In the genomic region with DNA sequence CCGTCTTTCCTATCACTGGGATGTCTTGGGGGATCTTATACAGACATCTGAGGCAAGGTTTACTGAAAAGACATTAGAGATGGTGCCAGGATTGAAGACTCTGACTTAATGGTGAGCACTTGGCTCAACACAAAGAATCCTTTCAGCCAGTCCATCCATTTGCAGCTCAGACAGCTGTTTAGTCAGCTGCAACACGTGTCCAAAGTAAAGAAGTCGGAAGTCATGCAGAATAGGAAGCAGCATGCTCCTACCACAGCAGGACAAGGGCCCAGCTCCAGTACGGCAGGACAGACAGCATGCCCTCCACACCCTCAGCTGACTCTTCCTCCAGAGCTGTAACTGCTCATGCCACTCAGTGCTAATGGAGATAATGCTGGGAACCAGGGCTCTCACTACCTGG, we compare ENCODE assay signal across 18 mouse cellular contexts. TPM values are rescaled to one million over a fixed set of nuclear protein-coding genes. Genes with fewer than 3 reads are reported as not detected.
DNase-seq lines count a peak whose midpoint lies in the region; ATAC-seq and TF ChIP-seq lines count a peak whose summit lies in the region.
"Had no signal": no experiment of that assay in that cellular context is flagged by ENCODE, and none has a peak within 500 bp of the region (broad histone marks: within the 10 kb centered on the region; RNA-seq: fewer than 3 reads in every experiment).

No protein-coding gene starts in this region.

- H3K4me1 ChIP-seq in megakaryocyte, embryonic 14.5 days: peaks cover 94% of the 10 kb centered on the region
- peaks cover 8% of the 10 kb centered on the region; the same call in 1 of the 2 replicates for H3K4me1 ChIP-seq in kidney, adult 2 months (ENCODE audit: control insufficient read depth, insufficient read depth, low read length)
- H3K4me1 ChIP-seq: forebrain, embryonic 12.5 days had no signal

- intact Hi-C loops in gastrocnemius, adult 2 months (cut with DNase I): no loop called here

- no peak overlapping the region for H3ac ChIP-seq in myocyte (ENCODE audit: control insufficient read depth, insufficient read length)

- no peaks in the 10 kb centered on the region for H3K79me2 ChIP-seq in myocyte (ENCODE audit: control insufficient read depth, insufficient read depth)

- peak; percentile 20 for DNase-seq in gastrocnemius, adult 2 months
- no peak for DNase-seq in gastrocnemius, adult 8-10 months (ENCODE audit: low spot score in 2 of 2)
- peak; percentile 50 for DNase-seq in NIH3T3 (ENCODE audit: low read depth)
- DNase-seq in kidney, adult 2 months: no peak
- DNase-seq: adrenal gland, adult 2 months; adrenal gland, postnatal 25 days; cerebellum, adult 18-20 months; cerebellum, postnatal 10 days; gastrocnemius, postnatal 25 days had no signal

- ATAC-seq in megakaryocyte, adult 5-6 weeks (ENCODE audit: poor library complexity, severe bottlenecking): no peak
- ATAC-seq: forebrain, embryonic 16.5 days; Patski had no signal

- H3K36me3 ChIP-seq in megakaryocyte, embryonic 14.5 days (replicated peaks; ENCODE audit: low read length): peaks cover 65% of the 10 kb centered on the region
- no peaks in the 10 kb centered on the region for H3K36me3 ChIP-seq in myocyte (ENCODE audit: control insufficient read depth, insufficient read depth)
- H3K36me3 ChIP-seq in kidney, adult 2 months (ENCODE audit: control insufficient read depth, insufficient read depth, low read length): no peaks in the 10 kb centered on the region
- H3K36me3 ChIP-seq: heart, embryonic 12.5 days had no signal

- 63% methylated on average over 4 of the region's 4 CpGs for WGBS in kidney, adult 2 months

- no peaks in the 10 kb centered on the region for H3K9me3 ChIP-seq in megakaryocyte, embryonic 14.5 days
- H3K9me3 ChIP-seq: forebrain, embryonic 12.5 days; heart, embryonic 12.5 days; hindbrain, embryonic 10.5 days had no signal

- TF ChIP-seq POLR2A in myocyte (IDR thresholded peaks at IDR 0.05; ENCODE audit: insufficient read length, low read depth): no peak
- TF ChIP-seq POLR2A in kidney, adult 2 months (IDR thresholded peaks at IDR 0.05; ENCODE audit: low read depth, low read length): no peak

- no peak for TF ChIP-seq CTCF in gastrocnemius, adult 2 months (IDR thresholded peaks at IDR 0.05)
- TF ChIP-seq CTCF in kidney, adult 2 months (conservative IDR thresholded peaks at IDR 0.05; ENCODE audit: insufficient read depth, insufficient read length, low read depth, low read length): no peak

- no peak overlapping the region for H3K4me3 ChIP-seq in gastrocnemius, adult 2 months
- peak overlapping the region; percentile 54 for H3K4me3 ChIP-seq in megakaryocyte, embryonic 14.5 days (replicated peaks)
- no peak overlapping the region for H3K4me3 ChIP-seq in myocyte
- no peak overlapping the region for H3K4me3 ChIP-seq in kidney, adult 2 months (ENCODE audit: insufficient read depth, low read depth, low read length)
- H3K4me3 ChIP-seq: forebrain, embryonic 12.5 days; heart, embryonic 12.5 days; hindbrain, embryonic 10.5 days had no signal

- H3K27me3 ChIP-seq in megakaryocyte, embryonic 14.5 days (replicated peaks): no peaks in the 10 kb centered on the region
- no peaks in the 10 kb centered on the region for H3K27me3 ChIP-seq in myocyte (ENCODE audit: control insufficient read depth, insufficient read depth, insufficient read length)
- H3K27me3 ChIP-seq in kidney, adult 2 months (replicated peaks; ENCODE audit: control insufficient read depth, insufficient read depth, low read length): no peaks in the 10 kb centered on the region
- H3K27me3 ChIP-seq: forebrain, embryonic 12.5 days; heart, embryonic 12.5 days; Patski had no signal

- peak overlapping the region; percentile 58 for H3K4me2 ChIP-seq in myocyte (ENCODE audit: low read depth)
- H3K4me2 ChIP-seq: forebrain, embryonic 12.5 days; heart, embryonic 12.5 days had no signal

- peak overlapping the region; percentile 50; the same call in 1 of the 2 replicates for H3K27ac ChIP-seq in gastrocnemius, adult 2 months
- H3K27ac ChIP-seq in kidney, adult 2 months (ENCODE audit: insufficient read depth, low read depth, low read length): no peak overlapping the region
- H3K27ac ChIP-seq: forebrain, embryonic 12.5 days; hindbrain, embryonic 10.5 days had no signal

TF ChIP-seq in myocyte, 11 proteins besides CTCF, POLR2A, EP300 and RAD21:
- TF ChIP-seq E2F4 (IDR thresholded peaks at IDR 0.05; ENCODE audit: insufficient read depth) (no peak), TCF3 (IDR thresholded peaks at IDR 0.05; ENCODE audit: insufficient read length, low read depth) (peak; percentile 15), REST (IDR thresholded peaks at IDR 0.05; ENCODE audit: insufficient read depth, insufficient read length) (no peak), MYOG (IDR thresholded peaks at IDR 0.05; ENCODE audit: control insufficient read depth in 1 of 3, insufficient read depth in 1 of 3, insufficient read length in 2 of 3, low read depth in 2 of 3) (peak; percentile 28 to 80 (median 55)), CEBPB (IDR thresholded peaks at IDR 0.05; ENCODE audit: insufficient read depth, poor library complexity, severe bottlenecking) (no peak), MYOD1 (IDR thresholded peaks at IDR 0.05; ENCODE audit: control insufficient read depth in 1 of 3, insufficient read length in 2 of 3, low read depth in 2 of 3) (peak in 2 of 3 experiments; percentile 79 to 86), POLR2AphosphoS2 (IDR thresholded peaks at IDR 0.05; ENCODE audit: insufficient read length, low read depth) (no peak), SRF (IDR thresholded peaks at IDR 0.05; ENCODE audit: control insufficient read depth, insufficient read length, low read depth) (no peak), USF1 (IDR thresholded peaks at IDR 0.05; ENCODE audit: low read depth) (peak; percentile 21)

RNA-seq across cellular contexts. Expression of gene Agpat3, which starts 46.3 kb away (rescaled TPM):
- total RNA-seq in gastrocnemius, adult 2 months (2021): 100 to 1,000 TPM; 108 to 135 TPM
- total RNA-seq in gastrocnemius, adult 8-10 months (2022): 100 to 1,000 TPM; 107 to 126 (median 122) TPM
- polyA plus RNA-seq in megakaryocyte, embryonic 14.5 days (2012; ENCODE audit: insufficient read depth, low replicate concordance): 205 and 237 TPM in 2 replicates
- 1.8 and 2.4 TPM in 2 replicates for total RNA-seq in megakaryocyte, adult 5-6 weeks (2015)
- total RNA-seq in megakaryocyte, adult 5-6 weeks (2017): 2.8 and 5.2 TPM in 2 replicates
- polyA plus RNA-seq in myocyte (2012; fragmentation: generic; extraction: Trizol): 183 TPM
- polyA plus RNA-seq in kidney, adult 2 months (2012; rRNA removed): 460 and 530 TPM in 2 replicates
- total RNA-seq: MEL had no signal

Comparison
In these comparisons a context has a peak if more than half of its experiments do, and no peak if none do; other contexts are left out.
1. DNase-seq: peak in gastrocnemius, adult 2 months (single experiment) and NIH3T3 (single experiment); none in gastrocnemius, adult 8-10 months (0 of 2) and kidney, adult 2 months (single experiment).
2. RNA of gene Agpat3, which starts 46.3 kb away (total RNA-seq): 108 to 135 TPM in gastrocnemius, adult 2 months and 107 to 126 TPM in gastrocnemius, adult 8-10 months; 1.8 to 5.2 TPM in megakaryocyte, adult 5-6 weeks; every median in the first group is over 10 times any median in the second.